Mouse (Mus musculus): ENCODE data around the gene Slc12a1. TPM values are rescaled to one million over a fixed set of nuclear protein-coding genes. Genes with fewer than 3 reads are reported as not detected.
"Not testable (repeated sequence)": the region's sequence is repeated elsewhere in the genome, so short reads cannot be mapped to it uniquely, and the experiment has no call there.

The Slc12a1 gene
- polyA plus RNA-seq (2012; rRNA removed) = not detected in 2 replicates

DNA sequence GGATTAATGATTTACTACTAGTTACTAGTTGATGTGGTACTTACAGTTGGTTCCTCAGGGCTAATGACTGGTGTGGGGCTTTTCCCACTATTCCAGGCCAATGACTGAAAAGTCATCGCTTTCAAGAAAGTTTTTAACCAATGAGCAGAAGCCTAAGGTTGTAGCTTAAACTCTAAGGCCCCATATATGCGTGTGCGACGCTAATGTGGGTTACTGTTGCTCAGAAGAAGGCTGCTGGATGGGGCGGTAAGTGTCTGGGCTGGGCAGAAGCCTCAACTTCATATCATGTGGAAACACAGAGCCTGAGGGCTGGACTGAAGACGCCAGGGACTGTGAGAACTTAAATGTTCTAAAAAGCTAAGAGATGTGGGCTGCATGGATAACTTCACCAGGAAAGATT lies at the start of gene Slc12a1:
Slc12a1 (plus strand) TSS at position 118 of the 400 bp plus-strand sequence.
- Histone ChIP-seq H3K4me1 (ENCODE audit: control insufficient read depth, insufficient read depth, insufficient read length, low read length) (no peaks in the 10 kb centered on the region), H3K4me3 (ENCODE audit: low read depth, low read length) (no peak within 1 kb of the TSS), H3K27me3 (ENCODE audit: control insufficient read depth, insufficient read depth, low read length) (no peaks in the 10 kb centered on the region), H3K36me3 (ENCODE audit: control insufficient read depth, insufficient read depth, low read length) (no peaks in the 10 kb centered on the region), H3K27ac (ENCODE audit: insufficient read depth, low read depth, low read length) (no peak within 1 kb of the TSS)
- WGBS = 86% methylated on average over 6 of the region's 6 CpGs
- TF ChIP-seq POLR2A (IDR thresholded peaks at IDR 0.05; ENCODE audit: low read depth, low read length) = no peak
- no peak for TF ChIP-seq CTCF (IDR thresholded peaks at IDR 0.05; ENCODE audit: extremely low read depth, insufficient read length, insufficient replicate concordance, low read depth, low read length)

DNA sequence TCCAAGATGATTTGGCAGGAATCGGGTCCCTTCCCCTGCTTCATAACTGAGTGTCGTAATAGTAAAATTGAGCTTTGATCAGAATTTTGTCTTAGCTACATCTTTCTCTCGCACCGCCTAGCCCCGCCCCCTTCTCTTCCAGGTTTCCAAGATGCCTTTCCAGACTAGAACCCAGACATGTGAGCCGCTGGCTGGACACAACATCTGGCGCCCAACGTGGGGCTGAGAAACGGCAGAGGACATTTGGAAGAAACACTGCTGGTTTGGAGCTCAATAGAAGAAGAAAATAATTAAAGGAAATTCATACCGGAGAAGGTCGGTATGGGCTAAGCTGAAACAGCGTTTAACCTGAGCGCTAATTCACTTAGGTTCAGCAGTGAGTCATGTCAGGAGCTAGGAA lies 47.8 kb upstream of the Slc12a1 start:
- H3K4me3 ChIP-seq (ENCODE audit: low read depth, low read length); H3K4me1 ChIP-seq (ENCODE audit: control insufficient read depth, insufficient read depth, insufficient read length, low read length); H3K27me3 ChIP-seq (ENCODE audit: control insufficient read depth, insufficient read depth, low read length); H3K27ac ChIP-seq (ENCODE audit: insufficient read depth, low read depth, low read length): not testable (repeated sequence)
- 98% methylated on average over 13 of the region's 13 CpGs for WGBS
- peaks cover 14% of the 10 kb centered on the region for H3K36me3 ChIP-seq (ENCODE audit: control insufficient read depth, insufficient read depth, low read length)

DNA sequence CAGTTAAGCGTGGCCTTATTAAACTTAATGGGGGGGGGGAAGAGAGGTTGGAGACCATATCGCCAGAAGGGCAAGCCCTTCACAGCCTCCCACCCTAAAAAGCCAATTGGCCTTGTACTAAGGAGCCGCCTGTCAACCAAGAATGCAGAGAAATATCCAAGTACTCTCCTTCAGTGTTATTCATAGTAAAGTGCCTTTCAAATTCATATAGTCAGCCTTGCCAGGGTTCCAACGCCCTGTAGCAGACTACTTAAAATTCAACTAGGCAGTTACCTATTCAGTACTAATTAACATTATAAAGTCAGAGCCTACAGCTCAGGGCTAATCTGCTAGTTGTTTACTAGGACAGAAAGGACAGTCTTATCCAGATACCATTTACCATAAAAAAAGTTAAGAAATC lies 45.8 kb upstream of the Slc12a1 start:
- not testable (repeated sequence) for H3K27ac ChIP-seq (ENCODE audit: insufficient read depth, low read depth, low read length); H3K4me3 ChIP-seq (ENCODE audit: low read depth, low read length); H3K27me3 ChIP-seq (ENCODE audit: control insufficient read depth, insufficient read depth, low read length); H3K4me1 ChIP-seq (ENCODE audit: control insufficient read depth, insufficient read depth, insufficient read length, low read length)
- peaks cover 15% of the 10 kb centered on the region for H3K36me3 ChIP-seq (ENCODE audit: control insufficient read depth, insufficient read depth, low read length)
- WGBS = 96% methylated on average over 4 of the region's 4 CpGs

DNA sequence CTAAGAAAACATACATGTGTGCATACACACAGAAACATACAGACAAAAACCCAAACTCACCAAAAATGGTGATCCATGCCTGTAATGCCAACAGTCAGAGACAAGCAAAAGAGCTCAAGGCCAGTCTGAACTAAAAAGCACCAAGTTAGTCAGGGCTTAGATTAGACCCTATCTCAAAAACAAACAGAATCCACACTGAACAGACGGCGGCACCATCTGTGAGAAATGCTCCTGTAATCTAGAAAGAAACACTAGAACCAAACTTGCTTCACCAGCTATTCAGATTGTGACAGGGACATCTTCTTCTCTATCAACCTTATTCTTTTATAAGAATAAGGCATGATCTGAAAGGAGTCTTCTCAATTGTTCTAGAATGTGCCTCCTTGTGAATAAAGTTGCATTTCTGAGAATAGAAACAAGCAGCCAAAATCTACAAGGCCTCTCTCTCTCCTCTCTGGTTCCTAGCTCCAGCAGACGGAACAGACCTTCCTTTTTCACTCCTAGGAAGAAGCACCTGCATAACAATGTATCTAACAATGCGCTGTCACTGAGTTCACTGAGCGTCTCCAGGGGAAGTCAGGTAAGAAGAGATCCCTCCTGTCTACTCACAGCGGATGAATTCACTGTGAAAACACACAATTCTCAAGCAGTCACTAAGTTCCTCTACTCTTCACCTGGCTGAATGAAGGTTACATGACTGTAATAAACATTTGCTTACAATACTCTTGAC lies 32.8 kb upstream of the Slc12a1 start:
- 0 out of 2 replicates have a peak, but pooled peaks cover 3% of the 10 kb centered on the region for H3K27me3 ChIP-seq (ENCODE audit: control insufficient read depth, insufficient read depth, low read length)
- TF ChIP-seq POLR2A (IDR thresholded peaks at IDR 0.05; ENCODE audit: low read depth, low read length) = no peak
- no peak for TF ChIP-seq CTCF (IDR thresholded peaks at IDR 0.05; ENCODE audit: extremely low read depth, insufficient read length, insufficient replicate concordance, low read depth, low read length)
- H3K4me1 ChIP-seq (ENCODE audit: control insufficient read depth, insufficient read depth, insufficient read length, low read length) = no peaks in the 10 kb centered on the region
- WGBS = 88% methylated on average over 6 of the region's 6 CpGs
- no peak overlapping the region for H3K27ac ChIP-seq (ENCODE audit: insufficient read depth, low read depth, low read length)
- peaks cover 3% of the 10 kb centered on the region; the same call in 1 of the 2 replicates for H3K36me3 ChIP-seq (ENCODE audit: control insufficient read depth, insufficient read depth, low read length)
- H3K4me3 ChIP-seq (ENCODE audit: low read depth, low read length) = no peak overlapping the region

- Histone ChIP-seq H3K36me3 (ENCODE audit: control insufficient read depth, insufficient read depth, low read length) (no peaks in the 10 kb centered on the region), H3K4me3 (ENCODE audit: low read depth, low read length) (no peak overlapping the region), H3K4me1 (ENCODE audit: control insufficient read depth, insufficient read depth, insufficient read length, low read length) (no peaks in the 10 kb centered on the region), H3K27me3 (ENCODE audit: control insufficient read depth, insufficient read depth, low read length) (0 out of 2 replicates have a peak, but pooled peaks cover 3% of the 10 kb centered on the region), H3K27ac (ENCODE audit: insufficient read depth, low read depth, low read length) (no peak overlapping the region)
- TF ChIP-seq POLR2A (IDR thresholded peaks at IDR 0.05; ENCODE audit: low read depth, low read length) (no peak), CTCF (IDR thresholded peaks at IDR 0.05; ENCODE audit: extremely low read depth, insufficient read length, insufficient replicate concordance, low read depth, low read length) (no peak)
- 36% methylated on average over 4 of the region's 4 CpGs for WGBS
Observed at GRCm38 (mm10) chr2:125122288-125122623, 30.0 kb upstream of the Slc12a1 start.

DNA sequence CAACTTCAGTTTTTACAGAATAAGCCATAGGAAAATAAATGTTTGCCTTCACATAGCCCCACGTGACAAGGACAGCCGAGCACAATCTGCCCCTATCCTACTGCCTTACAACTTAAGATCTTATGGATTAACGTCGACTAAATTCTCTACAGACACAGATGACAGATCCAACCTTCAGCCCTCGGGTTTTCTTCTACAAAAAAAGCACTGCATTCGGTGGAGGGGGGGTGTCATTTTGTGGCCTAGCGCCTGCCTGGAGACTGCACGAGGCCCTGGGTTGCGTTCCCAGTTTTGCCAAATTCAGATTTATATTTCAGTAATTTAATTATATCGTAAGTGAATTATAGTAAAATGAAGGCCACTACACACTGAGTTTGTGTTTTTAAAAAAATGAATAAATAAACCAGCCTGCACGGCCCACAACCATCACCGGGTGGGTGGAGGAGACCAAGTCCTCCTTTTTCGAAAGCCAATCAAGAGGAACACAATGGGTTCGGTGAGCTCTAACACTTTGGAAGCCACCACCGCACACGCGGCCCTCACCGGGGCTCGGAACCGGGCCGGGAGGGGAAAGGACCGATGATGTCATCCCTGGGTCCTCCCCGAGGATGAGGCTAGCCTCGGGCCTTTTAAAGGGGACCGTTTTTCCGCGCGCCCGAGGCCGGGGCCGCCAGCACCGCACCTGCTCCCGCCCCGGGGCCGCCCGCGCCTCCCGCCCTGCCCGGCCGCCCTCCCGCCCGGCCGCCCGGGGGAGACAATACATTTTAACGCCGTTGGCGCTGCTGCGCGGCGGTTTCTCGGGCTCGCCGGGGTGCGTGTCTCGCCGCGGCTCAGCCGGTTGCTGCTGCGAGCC lies 29.5 kb upstream of the Slc12a1 start:
- no peaks in the 10 kb centered on the region for H3K36me3 ChIP-seq (ENCODE audit: control insufficient read depth, insufficient read depth, low read length)

GRCm38 (mm10) chr2:125123477-125123852 lies 28.8 kb upstream of the Slc12a1 start, which contains the start of gene Myef2:
Myef2 (minus strand) TSS chr2:125123661.
- no peaks in the 10 kb centered on the region for H3K4me1 ChIP-seq (ENCODE audit: control insufficient read depth, insufficient read depth, insufficient read length, low read length)
- H3K27me3 ChIP-seq (ENCODE audit: control insufficient read depth, insufficient read depth, low read length) = 0 out of 2 replicates have a peak, but pooled peaks cover 3% of the 10 kb centered on the region
- H3K36me3 ChIP-seq (ENCODE audit: control insufficient read depth, insufficient read depth, low read length) = no peaks in the 10 kb centered on the region
- 1% methylated on average over 47 of the region's 48 CpGs for WGBS
- H3K27ac ChIP-seq (ENCODE audit: insufficient read depth, low read depth, low read length) = no peak within 1 kb of the TSS
- TF ChIP-seq CTCF (IDR thresholded peaks at IDR 0.05; ENCODE audit: extremely low read depth, insufficient read length, insufficient replicate concordance, low read depth, low read length) (no peak), POLR2A (IDR thresholded peaks at IDR 0.05; ENCODE audit: low read depth, low read length) (no peak)
- H3K4me3 ChIP-seq (ENCODE audit: low read depth, low read length) = peak within 1 kb of the TSS; percentile 84

More for the DNA sequence above, 29.5 kb upstream of the Slc12a1 start:
- Histone ChIP-seq H3K27me3 (ENCODE audit: control insufficient read depth, insufficient read depth, low read length) (0 out of 2 replicates have a peak, but pooled peaks cover 3% of the 10 kb centered on the region), H3K4me1 (ENCODE audit: control insufficient read depth, insufficient read depth, insufficient read length, low read length) (no peaks in the 10 kb centered on the region), H3K27ac (ENCODE audit: insufficient read depth, low read depth, low read length) (no peak overlapping the region), H3K4me3 (ENCODE audit: low read depth, low read length) (peak overlapping the region; percentile 84)
- no peak for TF ChIP-seq POLR2A (IDR thresholded peaks at IDR 0.05; ENCODE audit: low read depth, low read length)
- TF ChIP-seq CTCF (IDR thresholded peaks at IDR 0.05; ENCODE audit: extremely low read depth, insufficient read length, insufficient replicate concordance, low read depth, low read length) = no peak
- 2% methylated on average over 49 of the region's 59 CpGs for WGBS

Data from small intestine, adult 2 months (tissue).